Mouse (Mus musculus) limb, embryonic 11.5 days (tissue): ENCODE results near the gene Atp5mpl. TPM values are rescaled to one million over a fixed set of nuclear protein-coding genes. Genes with fewer than 3 reads are reported as not detected.
"Not testable (repeated sequence)": the region's sequence is repeated elsewhere in the genome, so short reads cannot be mapped to it uniquely, and the experiment has no call there.

Experiments
- ATAC-seq: fragments of 200-750 bp; cut with Nextera tagmentation; 2 replicates; pipeline ENCODE4 v1.8.0; 2017; ENCODE audit warnings: low read depth; ENCODE audit not compliant: insufficient number of reproducible peaks, low FRiP score, low TSS enrichment
- DNase-seq: peaks from one replicate; pipeline ENCODE4 v3.0.0-alpha.2; 2015; ENCODE audit warnings: low spot score
- H3K27ac ChIP-seq: fragments of 300-500 bp; sonication (generic); replicated peaks from 2 replicates; pipeline ENCODE4 v1.5.1; 2014; ENCODE audit warnings: low read depth, mild to moderate bottlenecking, low read length
- H3K27me3 ChIP-seq: fragments of 300-500 bp; sonication (generic); 2 replicates; pipeline ENCODE4 v1.6.1; 2014; ENCODE audit warnings: mild to moderate bottlenecking, low read length, mixed read lengths; ENCODE audit not compliant: control insufficient read depth, insufficient read depth
- H3K36me3 ChIP-seq: fragments of 300-500 bp; sonication (generic); 2 replicates; pipeline ENCODE4 v1.6.1; 2014; ENCODE audit warnings: mild to moderate bottlenecking, low read length, moderate library complexity, mixed read lengths; ENCODE audit not compliant: control insufficient read depth, insufficient read depth
- H3K4me1 ChIP-seq: fragments of 300-500 bp; sonication (generic); 2 replicates; pipeline ENCODE4 v1.6.1; 2014; ENCODE audit warnings: low read length, mixed read lengths; ENCODE audit not compliant: control insufficient read depth, insufficient read depth
- H3K4me2 ChIP-seq: fragments of 300-500 bp; sonication (generic); 2 replicates; pipeline ENCODE4 v1.6.1; 2014; ENCODE audit warnings: low read depth, mild to moderate bottlenecking, moderate library complexity; ENCODE audit not compliant: severe bottlenecking
- H3K4me3 ChIP-seq: fragments of 300-500 bp; sonication (generic); 2 replicates; pipeline ENCODE4 v1.5.1; 2014; ENCODE audit warnings: low read depth, low read length
- H3K9ac ChIP-seq: fragments of 300-500 bp; sonication (generic); 2 replicates; pipeline ENCODE4 v1.6.1; 2014; ENCODE audit warnings: mild to moderate bottlenecking, low read length
- H3K9me3 ChIP-seq: fragments of 300-500 bp; sonication (generic); 2 replicates; pipeline ENCODE4 v1.6.1; 2016; ENCODE audit warnings: low read length; ENCODE audit not compliant: control insufficient read depth
- WGBS: fragments of 180-500 bp; shearing (Covaris S2); extraction: QIAGEN DNeasy Blood & Tissue Kit; methylation state at CpG from one replicate; pipeline ENCODE4 v1.1.7; 2014; 5-methylcytosine and 5-hydroxymethylcytosine counted together
- polyA plus RNA-seq: library from polyadenylated mRNA; unstranded; fragments of >200 nt; fragmentation: Nextera tagmentation; extraction: Ambion mirVana; gene quantifications from 2 replicates; pipeline ENCODE4 v1.2.1, GENCODE M21; 2014

Atp5mpl gene
- polyA plus RNA-seq, 1 experiment from 2014 or later, result 670 TPM

DNA sequence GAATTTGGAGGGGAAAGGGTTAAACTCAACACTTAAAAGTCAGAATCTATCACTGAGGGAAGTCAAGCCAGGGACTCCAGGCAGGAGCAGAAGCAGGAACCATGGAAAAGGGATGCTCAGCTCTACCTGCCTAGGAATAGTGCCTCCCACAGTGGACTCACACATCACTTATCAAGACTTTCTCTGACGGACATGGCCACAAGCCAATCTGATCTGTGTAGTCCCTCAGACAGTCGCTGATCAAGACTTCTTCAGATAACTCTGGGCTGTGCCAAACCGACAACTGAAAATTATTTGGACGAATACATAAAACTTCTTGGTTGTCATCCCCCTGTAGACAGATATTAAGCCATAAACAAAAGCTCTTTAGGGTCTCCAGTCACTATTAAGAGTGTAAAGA is 3.3 kb upstream of the Atp5mpl start:
- ATAC-seq (no peak), DNase-seq (no peak)
- Histone ChIP-seq H3K4me1 (peaks cover 6% of the 10 kb centered on the region; the same call in 1 of the 2 replicates), H3K36me3 (no peaks in the 10 kb centered on the region), H3K4me2 (no peak overlapping the region), H3K27ac (no peak overlapping the region), H3K9me3 (no peaks in the 10 kb centered on the region), H3K4me3 (no peak overlapping the region), H3K27me3 (no peaks in the 10 kb centered on the region), H3K9ac (no peak overlapping the region)
- whole genome bisulfite sequencing, result 75% methylated on average over 4 of the region's 4 CpGs

DNA sequence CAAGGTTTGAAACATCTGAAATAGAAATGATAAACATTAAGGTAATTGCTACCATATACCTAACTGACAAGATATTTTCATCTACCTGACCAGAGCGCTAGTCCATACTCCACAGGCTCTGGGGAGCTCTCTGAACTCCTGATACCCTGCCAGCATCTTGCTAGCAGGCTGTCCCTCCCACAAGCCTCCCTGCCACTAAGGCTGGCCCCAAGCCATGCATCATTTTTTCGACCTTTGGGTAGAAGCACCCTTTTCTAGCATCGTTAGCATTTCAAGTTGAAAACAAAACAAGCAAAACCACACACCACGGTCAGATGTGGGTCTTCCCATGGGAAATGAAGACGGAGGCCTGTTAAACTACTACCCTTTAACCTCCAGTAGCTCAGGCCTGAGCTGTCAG is 3.4 kb downstream of the Atp5mpl start:
- Histone ChIP-seq H3K4me1 (peaks cover 8% of the 10 kb centered on the region; the same call in 1 of the 2 replicates), H3K36me3 (peaks cover 15% of the 10 kb centered on the region), H3K4me3 (no peak overlapping the region), H3K4me2 (no peak overlapping the region), H3K9ac (no peak overlapping the region), H3K27me3 (no peaks in the 10 kb centered on the region), H3K27ac (no peak overlapping the region), H3K9me3 (no peaks in the 10 kb centered on the region)
- 88% methylated on average over 5 of the region's 5 CpGs for WGBS
- ATAC-seq (no peak), DNase-seq (no peak)

DNA sequence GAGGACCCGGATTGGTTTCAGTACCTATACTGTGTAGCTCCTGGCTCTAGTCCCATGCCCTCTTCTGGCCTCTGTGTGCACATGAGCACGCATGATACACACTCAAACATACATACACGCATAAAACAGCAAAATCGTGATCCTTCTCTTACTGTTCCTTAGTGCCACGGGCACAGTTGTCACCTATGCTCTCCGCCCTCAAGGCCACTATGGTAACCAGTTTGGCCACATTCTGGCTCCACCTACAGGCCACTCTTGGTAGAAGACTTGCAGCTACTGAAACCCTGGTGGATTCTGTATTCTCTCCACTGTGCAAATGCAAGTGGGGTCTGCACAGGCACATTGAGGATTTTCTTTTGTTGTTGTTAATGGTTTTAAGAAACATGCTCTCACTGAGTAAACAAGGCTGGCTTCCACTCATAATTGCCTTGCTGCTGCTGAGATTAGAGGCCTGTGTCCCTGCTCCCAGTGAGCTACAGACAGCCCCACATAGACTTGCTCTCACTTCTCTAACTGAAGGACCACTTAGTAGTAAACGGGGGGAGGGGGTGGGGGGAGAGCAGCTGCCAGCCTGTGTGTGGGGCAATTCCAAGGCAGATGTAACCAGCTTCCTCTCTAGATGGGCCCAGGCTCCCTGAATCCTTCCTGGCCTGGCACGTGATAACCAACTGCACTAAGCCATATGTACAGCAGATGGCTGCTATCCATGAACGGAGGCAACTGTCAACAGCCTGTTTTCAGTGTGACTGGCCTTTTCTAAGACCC is 8.5 kb downstream of the Atp5mpl start:
- Histone ChIP-seq H3K9me3 (no peaks in the 10 kb centered on the region), H3K27me3 (no peaks in the 10 kb centered on the region), H3K4me1 (no peaks in the 10 kb centered on the region), H3K27ac (no peak overlapping the region), H3K36me3 (peaks cover 15% of the 10 kb centered on the region), H3K9ac (no peak overlapping the region), H3K4me3 (no peak overlapping the region), H3K4me2 (no peak overlapping the region)
- ATAC-seq, result peak; percentile 31; the same call in 1 of the 2 replicates
- DNase-seq, result peak; percentile 80
- WGBS, result 47% methylated on average over 9 of the region's 9 CpGs

DNA sequence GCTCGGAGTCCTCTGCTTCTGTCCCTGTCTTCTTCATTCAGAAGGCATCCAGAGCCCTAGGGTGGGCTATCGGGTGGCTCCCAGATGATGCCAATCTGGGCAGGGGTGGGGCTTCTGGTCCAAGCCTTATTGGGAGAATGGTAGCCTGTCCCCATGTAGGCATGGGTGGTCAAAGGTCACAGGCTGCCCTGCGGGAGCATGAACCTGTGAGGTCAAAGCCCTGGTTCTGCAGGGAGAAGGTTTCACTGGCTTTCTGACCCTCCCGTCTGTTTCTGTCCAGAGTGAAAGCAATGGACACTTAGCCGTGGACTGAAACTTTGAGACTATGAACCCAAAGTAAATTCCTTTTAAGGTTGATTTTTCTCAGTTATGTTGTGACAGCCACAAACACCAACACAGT is 10.6 kb downstream of the Atp5mpl start:
- no peak for DNase-seq
- H3K9me3 ChIP-seq, result no peaks in the 10 kb centered on the region
- no peak overlapping the region for H3K27ac ChIP-seq
- no peak overlapping the region for H3K4me2 ChIP-seq
- H3K4me3 ChIP-seq, result no peak overlapping the region
- H3K4me1 ChIP-seq, result no peaks in the 10 kb centered on the region; the same call in 1 of the 2 replicates
- no peaks in the 10 kb centered on the region for H3K27me3 ChIP-seq
- H3K36me3 ChIP-seq, result peaks cover 10% of the 10 kb centered on the region
- 82% methylated on average over 5 of the region's 5 CpGs for whole genome bisulfite sequencing
- no peak for ATAC-seq
- H3K9ac ChIP-seq, result no peak overlapping the region

DNA sequence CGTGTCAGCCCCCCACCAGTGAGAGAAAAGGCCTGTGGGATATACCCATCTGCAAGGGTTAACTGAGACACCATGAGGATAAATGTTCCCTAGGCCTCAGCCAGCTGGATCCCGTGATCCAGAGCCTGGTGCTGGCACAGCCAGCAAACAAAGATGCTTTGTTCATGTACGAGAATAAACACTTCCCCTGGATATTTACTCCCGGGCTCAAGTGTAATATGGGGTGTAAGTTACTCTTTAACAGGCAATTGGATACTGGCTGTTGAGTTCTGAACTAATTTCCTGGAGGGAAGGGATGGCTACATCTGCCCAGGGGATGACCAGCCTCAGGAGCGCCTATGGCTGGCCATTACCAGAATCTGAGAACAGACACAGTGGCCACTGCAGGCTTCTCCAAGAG is 15.1 kb downstream of the Atp5mpl start:
- Histone ChIP-seq H3K27me3 (no peaks in the 10 kb centered on the region), H3K4me3 (no peak overlapping the region), H3K27ac (0 out of 2 replicates have a peak overlapping the region, but pooled peaks have one; percentile 22), H3K9me3 (no peaks in the 10 kb centered on the region), H3K4me2 (no peak overlapping the region), H3K36me3 (no peaks in the 10 kb centered on the region), H3K9ac (no peak overlapping the region), H3K4me1 (no peaks in the 10 kb centered on the region; the same call in 1 of the 2 replicates)
- WGBS, result 59% methylated on average over 5 of the region's 5 CpGs
- ATAC-seq, result no peak
- no peak for DNase-seq

DNA sequence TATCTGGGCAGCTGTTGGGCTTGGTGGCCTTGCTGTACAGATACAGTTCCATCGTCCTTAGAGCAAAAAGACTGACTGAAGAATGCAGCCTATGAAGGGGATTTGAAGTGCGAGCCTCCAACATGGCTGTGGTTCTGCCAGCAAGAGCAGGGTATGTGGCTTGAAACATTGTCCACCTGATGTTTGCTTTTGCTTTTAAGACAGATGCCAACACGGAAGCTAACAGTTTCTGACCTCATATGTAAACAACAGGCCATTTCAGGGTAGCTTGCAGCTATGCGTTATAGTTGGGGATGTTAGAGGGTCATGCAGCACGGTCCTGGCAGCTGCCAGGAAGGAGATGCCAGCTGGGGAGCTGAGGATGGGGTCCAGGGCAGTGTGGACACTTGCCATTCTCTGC is 16.3 kb downstream of the Atp5mpl start:
- Histone ChIP-seq H3K36me3 (no peaks in the 10 kb centered on the region), H3K27me3 (no peaks in the 10 kb centered on the region), H3K4me1 (no peaks in the 10 kb centered on the region; the same call in 1 of the 2 replicates), H3K4me2 (no peak overlapping the region), H3K27ac (no peak overlapping the region), H3K4me3 (no peak overlapping the region), H3K9ac (no peak overlapping the region), H3K9me3 (no peaks in the 10 kb centered on the region)
- ATAC-seq, result no peak
- WGBS, result 79% methylated on average over 5 of the region's 5 CpGs
- no peak for DNase-seq

DNA sequence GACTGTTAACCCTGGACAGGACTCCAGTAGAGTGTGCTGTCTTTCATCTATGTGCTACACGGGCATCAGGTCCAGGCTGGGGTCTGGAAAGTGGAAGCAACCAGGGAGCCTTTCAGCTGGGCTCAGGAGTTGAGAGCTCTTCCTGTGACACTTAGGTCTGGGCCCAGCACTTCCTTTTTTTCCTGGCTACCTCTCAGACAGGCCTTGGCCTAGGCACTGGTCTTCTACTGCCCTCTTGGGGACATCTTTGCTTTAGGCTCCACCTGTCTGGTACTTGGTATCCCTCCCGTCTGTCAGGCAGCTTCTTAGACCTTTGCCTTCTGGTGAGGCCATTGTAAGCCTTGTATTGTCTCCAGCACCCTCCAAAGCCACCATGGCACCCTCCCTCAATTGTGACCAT is 20.1 kb downstream of the Atp5mpl start:
- Histone ChIP-seq H3K4me3 (no peak overlapping the region), H3K27ac (no peak overlapping the region), H3K27me3 (no peaks in the 10 kb centered on the region), H3K9me3 (no peaks in the 10 kb centered on the region), H3K4me2 (no peak overlapping the region), H3K9ac (no peak overlapping the region), H3K36me3 (no peaks in the 10 kb centered on the region), H3K4me1 (peaks cover 4% of the 10 kb centered on the region; the same call in 1 of the 2 replicates)
- WGBS, result 32% methylated on average over 2 of the region's 2 CpGs
- no peak for DNase-seq
- no peak for ATAC-seq

DNA sequence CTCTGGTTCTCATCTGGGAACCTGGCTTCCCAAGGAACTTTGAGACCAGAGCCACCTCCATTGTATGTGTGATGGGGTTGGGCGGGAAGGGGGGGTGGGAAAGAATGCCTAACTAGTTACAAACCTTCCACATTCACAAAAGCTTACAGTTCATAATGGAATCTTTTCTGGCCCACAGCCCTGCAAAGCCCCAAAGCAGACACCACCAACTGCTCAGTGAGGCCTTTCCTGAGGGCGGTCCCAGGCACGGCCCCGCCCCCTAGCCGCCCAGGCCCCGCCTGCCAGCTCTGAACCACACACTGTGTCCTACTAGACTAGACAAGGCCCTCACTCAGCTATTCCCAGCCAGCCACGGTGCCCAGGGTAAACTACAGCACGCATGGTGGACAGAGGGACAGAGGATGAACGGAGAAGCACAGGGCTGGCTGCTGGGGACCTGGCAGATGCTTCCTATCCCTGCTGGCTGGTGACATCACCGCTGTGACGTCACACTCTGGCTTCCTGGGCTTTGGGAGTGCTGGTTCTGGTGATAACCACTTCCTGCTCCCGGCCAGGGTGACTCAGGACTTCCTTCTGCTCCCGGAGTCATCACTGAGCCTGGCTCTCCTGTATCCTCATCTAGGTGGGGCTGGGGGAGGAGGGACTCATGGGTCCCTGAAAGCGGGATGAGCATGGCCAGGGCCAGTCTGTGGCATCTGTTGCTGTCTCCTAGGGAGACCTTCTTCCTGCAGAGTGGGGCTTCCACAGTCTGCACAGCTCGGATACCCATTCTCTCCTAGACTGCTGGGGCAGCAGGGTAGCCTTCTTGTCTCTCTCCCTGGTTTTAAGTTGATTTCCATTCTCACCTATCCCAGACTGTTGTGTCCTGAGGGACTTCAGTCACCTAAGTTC is 20.8 kb downstream of the Atp5mpl start:
- not testable (repeated sequence) for H3K36me3 ChIP-seq, H3K9me3 ChIP-seq
- 0 out of 2 replicates have a peak, but pooled peaks have one; percentile 22 for ATAC-seq

More for the DNA sequence above, 20.8 kb downstream of the Atp5mpl start:
- 66% methylated on average over 8 of the region's 15 CpGs for WGBS
- H3K4me2 ChIP-seq, H3K9ac ChIP-seq, H3K27ac ChIP-seq, H3K4me1 ChIP-seq, H3K27me3 ChIP-seq, H3K4me3 ChIP-seq, DNase-seq: not testable (repeated sequence)
